Mouse (Mus musculus) cerebellum, adult 11-12 months (tissue): ENCODE data around the gene Ifi27l2a.
"Not testable (repeated sequence)": the region's sequence is repeated elsewhere in the genome, so short reads cannot be mapped to it uniquely, and the experiment has no call there.

ENCODE experiments used
- DNase-seq: peaks from one replicate; pipeline ENCODE4 v3.0.0; 2022

Gene Ifi27l2a

DNA sequence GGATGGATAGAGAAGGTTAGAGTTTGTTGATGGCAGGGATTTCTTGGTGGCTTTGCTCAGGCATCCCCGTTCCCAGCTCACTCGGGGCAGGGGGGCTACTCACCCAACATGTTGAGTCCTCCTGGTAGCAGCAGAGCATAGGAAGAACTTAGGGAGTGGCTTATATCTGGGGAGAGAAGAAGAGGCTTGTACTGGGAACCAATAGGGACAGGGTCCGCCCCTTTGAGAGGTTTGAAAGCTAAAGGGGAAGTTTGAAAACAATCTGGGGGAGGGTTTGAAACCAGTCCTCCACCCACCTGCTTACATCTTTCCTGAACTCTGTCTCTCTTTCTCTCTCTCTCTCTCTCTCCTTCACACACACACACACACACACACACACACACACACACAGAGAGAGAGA is at the start of gene Ifi27l2a:
Gene Ifi27l2a, minus strand, starts transcription at position 157 of the 400 bp plus-strand sequence.
- DNase-seq: no peak

DNA sequence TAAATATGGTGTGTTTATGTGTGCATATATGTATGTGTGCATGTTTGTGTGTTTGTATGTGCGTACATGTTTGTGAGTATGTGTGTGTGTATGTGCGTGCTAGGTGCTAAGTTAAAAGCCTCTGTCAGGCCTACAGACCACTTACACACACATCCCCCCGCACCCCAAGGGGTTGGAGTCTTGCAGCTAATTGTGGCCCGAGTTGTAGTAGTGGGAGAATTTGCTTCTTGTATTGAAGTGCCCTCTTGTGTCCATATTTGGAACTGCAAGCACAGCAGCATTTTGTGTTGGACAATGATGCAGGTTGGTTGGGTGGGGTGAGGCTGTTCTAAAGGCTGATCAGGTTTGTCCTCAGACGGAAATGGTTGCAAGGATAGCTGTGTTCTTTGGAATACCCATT is 49.3 kb upstream of the Ifi27l2a start:
- peak; percentile 60 for DNase-seq

DNA sequence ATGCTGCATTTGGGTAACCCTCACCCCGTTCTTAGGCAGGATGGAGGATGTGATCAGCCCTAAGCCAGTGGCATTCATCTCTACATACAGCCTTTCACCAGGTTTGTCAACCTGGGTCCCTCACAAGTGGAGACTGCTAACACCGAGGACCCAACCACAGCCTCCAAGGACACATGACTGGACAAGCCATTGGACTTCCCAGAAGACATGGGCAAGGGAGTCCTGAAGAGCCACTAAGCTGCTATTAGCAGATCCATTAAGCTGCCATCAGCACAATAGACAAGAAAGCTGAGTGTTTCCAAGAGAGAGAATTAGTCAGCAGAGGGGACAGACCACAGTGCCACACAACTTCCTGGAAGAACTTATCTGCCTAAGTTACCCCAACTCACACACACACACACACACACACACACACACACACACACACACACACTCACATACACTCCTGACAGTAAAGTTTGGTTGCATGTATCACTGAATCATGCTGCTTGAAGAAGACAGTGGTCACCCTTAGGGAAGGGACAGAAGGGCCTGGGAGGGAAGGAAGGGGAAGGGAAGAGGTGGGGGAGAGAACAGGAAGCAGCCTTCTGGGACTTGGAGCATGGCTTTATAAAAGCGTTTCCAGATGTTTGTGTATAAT is 47.7 kb upstream of the Ifi27l2a start:
- no peak for DNase-seq

DNA sequence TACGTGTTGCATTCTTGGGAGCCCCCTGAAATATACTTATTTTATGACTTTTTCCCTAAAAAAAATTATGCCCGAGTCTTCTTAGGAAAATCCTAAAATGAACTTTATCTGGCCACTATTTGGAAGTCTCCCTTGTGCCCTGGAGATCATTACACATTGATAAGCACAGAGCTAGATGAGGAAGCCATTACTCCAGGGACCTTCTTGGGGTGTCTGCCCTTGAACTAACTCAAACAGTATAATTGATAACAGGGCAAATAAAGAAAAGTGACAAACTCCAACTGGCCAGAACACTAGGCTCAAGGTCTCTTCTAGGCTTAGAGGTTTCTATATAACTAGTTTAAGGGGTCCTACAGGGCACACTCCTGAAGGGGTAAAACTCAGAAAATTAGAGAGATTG is 44.3 kb upstream of the Ifi27l2a start:
- DNase-seq: no peak

DNA sequence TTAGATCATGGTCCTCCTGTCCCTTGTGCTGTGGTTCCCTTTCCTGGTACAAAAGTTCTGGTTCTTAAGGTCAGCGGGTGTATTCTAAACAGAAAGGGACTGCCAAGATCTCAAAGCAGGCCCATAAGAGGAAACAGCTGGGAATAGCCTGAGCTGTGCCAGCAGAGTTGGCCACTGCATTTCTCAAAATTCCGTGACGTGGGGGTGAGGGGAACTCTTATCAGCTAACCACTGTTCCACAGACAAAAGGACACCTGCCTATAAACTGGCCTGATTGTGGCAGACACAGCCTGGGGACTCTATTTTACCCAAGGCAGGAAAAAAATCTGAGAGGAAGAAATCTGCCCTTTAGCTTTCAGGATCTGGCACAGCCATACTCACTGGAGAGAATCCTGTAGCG is 43.8 kb upstream of the Ifi27l2a start:
- DNase-seq: no peak

DNA sequence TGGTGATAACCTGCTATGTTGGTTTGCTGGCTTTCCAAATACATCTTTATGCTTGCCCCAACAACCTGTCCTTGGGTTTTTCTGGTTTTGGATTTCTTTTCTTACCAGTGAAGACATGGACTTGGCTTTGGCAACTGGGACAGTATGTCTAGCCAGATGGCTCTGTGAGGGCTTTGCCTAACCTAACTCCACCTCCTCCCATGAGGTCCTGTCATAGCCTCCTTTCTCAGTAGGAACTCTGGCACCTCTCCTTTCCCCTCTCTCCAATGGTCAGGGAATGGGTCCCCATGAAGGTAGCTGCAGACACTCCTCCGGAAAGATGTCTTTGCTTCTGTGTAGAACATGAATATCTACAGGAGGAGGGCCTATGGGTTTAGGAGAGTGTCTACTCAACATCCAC is 43.2 kb upstream of the Ifi27l2a start:
- DNase-seq: peak; percentile 81

DNA sequence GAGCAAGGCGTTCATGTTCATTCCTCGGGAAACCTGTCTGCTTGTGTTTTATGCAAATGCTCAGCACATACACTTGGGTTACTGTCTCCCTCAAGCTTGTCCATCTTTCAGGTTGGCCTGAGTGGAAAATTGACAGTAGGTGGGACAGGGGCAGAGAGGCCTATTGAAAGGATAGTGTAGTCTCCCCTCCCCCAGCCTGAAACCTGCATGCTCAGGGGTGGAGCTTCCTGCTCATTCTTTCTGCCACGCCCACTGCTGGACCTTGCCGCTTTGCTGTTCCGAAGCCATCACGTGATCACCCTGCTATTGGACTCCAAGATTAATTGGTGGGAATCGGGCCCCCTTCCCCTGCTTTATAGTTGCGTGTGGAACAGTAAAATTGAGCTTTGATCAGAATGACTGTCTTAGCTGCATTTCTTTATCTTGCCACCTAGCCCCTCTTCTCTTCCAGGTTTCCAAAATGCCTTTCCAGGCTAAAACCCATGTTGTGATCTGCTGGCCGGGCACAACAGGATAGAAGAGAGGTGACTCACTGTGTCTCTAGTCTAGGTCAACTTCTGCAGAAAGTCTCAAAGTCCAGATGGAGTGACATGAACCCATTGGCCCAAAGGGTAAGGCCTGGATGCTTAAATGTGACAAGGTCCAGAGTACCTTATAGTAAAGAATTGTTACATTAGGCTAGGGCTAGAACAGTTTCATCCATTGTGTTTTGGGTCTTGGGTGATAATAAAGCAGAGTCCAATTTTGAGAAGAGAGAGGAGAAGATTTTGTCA is 40.9 kb upstream of the Ifi27l2a start:
- DNase-seq: not testable (repeated sequence)

DNA sequence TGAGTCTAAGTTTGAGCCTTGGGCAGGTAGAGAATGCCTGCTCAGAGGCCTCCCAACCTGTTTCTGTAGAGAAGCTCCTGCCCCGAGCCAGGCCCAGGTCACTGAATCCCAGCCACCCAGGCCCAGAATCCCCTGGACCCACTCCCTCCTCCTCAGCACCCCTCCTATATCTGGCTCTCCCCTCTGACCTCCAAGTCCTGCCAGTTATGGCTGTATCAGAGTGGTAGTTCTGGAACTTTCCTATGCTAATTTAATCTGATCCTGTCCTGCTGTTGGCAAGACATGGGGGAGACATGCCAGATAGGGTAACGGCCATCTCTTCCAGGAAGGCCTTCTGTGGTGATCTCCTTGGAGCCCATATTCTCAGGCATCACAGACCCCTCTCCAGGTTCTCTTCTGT is 39.3 kb upstream of the Ifi27l2a start:
- no peak for DNase-seq

DNA sequence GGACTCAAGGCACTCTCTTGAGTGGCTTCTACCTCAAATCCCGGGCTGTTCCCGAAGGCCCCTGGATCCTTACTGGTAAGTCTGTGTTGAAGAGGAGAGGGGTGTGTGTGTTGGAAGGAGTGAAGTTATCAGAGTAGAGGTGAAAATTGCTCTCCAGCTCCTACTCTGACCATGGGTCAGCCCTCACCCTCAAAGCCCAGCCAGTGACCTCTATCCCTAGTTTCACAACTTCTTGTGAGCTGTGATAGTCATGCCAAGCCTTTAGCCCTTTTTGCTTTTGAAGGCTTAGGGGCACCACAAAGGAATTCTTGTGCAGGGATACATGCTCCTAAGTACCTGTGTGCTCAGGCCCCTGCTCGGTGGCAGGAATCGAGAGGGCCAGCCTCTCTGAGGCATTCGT is 38.2 kb upstream of the Ifi27l2a start:
- DNase-seq: no peak

DNA sequence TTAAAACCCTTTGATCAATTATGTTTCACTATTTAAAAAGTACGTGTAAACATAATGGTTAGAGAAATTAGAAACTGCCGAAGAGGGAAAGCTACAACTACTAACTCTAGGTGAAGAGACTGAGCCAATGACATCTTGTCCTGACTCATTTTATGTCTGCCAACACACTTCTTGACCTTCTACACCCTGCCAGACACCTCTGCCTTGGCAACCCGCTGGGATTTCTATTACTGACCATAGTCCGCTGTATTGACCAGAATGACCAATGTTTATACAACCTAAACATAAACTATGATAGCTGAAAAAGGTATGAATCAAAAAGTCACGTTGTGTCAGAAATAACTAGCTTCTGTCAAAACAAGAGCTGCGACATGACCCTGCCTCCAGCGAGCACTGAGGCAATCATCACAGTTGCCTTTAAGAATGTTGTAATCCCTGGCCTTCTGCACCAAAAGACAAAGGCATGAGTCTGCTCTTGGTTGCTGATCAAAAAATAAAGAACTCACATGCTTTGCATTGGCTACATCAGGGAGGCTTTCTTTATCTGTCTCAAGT is 34.1 kb upstream of the Ifi27l2a start:
- no peak for DNase-seq

DNA sequence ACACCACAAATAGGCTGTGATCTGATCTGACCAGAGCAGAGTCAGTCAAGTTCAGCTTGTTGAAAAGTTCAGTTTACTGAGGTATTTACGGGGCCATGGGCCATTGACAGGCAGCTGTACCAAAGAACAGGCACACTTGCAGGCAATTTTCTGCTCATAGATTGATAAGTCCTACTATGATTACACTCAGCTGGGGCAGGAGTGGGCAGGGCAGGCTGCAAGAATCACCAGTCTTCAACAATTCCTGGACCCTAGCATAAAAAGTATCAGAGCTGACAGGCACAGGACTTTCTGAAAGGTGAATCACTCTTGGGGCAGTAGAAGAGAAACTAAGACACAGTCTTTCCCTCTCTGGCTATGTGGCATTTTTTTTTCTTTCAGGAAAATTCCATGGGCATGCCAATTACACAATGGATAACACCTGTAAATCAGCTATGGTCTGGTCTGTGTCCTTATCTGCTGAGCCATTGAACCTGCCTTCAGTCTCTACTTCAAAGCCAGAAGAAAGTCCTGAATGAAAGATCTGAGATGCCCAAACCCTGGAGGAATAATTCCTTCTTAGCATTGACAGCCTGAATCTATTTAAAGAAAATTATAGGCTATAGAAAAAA is 33.4 kb upstream of the Ifi27l2a start:
- DNase-seq: no peak

DNA sequence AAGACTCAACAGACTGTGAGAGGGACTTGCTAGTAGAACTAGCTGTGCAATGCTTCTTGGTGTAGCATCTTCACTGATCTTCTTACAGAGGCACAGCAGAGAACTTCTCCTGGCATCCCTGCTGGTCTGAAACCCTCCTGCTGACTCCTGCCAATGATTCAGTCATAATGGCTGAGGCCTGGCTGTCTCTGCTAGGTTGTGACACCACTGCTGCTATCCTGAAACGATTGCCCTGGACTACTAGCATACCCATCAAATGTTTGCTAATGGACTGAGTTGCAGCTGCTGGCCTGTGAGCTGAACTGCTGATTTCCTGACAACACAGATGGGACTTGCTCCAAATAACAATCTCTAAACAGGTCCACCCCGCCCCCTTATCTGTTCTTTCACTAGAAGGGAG is 31.0 kb upstream of the Ifi27l2a start:
- DNase-seq: no peak

DNA sequence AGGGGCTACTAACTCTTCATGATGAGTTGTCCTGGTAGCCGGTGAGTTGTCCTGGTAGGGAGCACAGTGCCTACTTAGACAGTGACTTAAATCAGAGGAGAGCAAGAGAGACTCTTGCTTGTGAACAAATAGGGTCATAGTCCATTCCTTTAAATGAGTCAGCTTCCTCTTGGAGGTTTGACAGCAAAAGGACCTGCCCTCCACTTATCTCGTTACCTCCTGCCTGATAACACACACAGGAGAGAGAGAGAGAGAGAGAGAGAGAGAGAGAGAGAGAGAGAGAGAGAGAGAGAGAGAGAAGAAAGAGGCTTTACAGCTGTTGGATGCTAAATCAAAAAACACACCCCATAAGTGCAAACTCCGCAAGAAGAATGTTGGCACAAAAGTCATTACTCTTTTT is 13.7 kb upstream of the Ifi27l2a start, which contains the start of gene Ifi27l2b:
Gene Ifi27l2b, minus strand, starts transcription at position 84 of the 400 bp plus-strand sequence.
- no peak for DNase-seq

DNA sequence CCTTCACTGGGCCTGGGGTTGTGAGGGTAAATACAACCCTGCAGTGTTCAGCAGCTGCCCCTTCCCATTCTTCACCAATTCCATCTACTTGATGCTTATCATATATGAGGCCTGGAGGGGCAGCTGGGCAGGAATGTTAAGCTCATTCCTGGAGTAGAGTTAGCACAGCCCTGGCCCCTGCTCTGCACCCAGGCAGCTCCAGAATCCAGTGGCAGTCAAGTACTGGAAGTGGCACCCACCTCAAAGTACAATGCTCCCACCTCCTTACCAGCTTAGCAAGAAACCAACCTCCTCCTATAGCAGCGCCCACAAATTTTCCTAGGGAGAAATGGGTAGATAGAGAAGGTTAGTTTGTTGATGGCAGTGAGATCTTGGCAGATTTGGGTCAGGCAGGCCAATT is 13.2 kb upstream of the Ifi27l2a start:
- DNase-seq: not testable (repeated sequence)

DNA sequence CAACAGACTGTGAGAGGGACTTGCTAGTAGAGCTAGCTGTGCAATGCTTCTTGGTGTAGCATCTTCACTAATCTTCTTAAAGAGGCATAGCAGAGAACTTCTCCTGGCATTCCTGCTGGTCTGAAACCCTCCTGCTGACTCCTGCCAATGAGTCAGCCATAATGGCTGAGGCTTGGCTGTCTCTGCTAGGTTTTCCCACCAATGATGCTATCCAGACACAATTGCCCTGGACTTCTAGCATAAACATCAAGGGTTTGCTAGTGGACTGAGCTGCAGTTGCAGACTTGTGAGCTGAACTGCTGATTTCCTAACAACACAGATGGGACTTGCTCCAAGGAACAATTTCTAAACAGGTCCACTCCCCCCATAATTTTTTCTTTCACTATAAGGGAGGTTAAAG is 9.9 kb upstream of the Ifi27l2a start:
- DNase-seq: no peak

DNA sequence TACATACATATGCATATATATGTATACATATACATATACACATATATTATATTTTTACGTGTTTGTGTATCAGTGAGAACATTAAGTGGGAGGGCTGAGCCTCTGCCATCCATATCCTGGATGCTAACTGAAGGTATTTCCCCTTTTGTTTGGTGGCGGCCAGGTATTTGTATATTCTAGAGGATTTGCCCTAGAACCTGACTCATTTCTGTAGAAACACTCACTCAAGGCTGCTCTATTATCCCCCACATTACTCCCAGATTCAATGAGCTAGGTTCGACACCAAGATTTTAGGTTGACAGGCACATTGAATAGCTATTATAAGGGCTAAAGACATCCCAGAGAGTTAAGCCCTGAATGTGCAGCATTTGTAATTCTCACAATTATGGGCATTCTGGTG is 1.6 kb upstream of the Ifi27l2a start:
- no peak for DNase-seq

DNA sequence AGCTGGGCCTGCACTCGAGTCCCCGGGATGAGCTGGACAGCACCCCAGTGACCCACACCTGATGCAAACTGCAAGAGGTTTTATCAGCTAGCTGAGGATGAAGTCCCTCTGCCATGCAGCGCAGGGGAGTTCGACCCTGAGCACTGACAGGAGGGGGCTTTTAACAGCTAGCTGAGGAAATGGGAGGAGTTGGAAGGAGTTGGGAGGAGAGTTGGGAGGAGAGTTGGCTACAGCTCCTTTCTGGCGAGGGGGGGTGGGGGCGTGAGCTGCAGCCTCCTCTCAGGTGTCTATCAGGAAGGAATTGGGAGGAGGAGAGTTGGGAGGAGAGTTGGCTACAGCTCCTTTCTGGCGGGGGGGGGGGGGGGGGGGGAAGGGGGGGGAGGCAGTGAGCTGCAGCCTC is 781 bp upstream of the Ifi27l2a start:
- DNase-seq: not testable (repeated sequence)

DNA sequence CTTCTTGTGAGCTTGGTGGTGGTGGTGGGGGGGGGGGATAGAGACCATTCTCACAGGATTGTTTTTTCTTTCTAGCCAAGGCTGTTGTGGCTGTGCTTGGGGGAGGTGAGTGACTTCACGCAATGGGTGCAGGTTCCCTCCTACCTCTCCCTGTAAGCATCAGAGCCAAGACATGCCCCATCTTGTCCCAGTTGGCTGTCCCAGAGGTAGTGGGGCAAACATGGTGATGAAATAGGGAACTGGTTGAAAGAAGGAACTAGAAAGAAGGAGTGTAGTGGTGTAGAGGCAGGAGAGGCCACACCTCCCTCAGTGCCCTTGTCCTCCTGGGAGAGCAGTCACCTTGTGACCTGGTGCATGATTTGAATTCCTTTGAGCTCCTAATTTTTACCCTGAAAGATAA is 5.9 kb downstream of the Ifi27l2a start:
- DNase-seq: no peak

DNA sequence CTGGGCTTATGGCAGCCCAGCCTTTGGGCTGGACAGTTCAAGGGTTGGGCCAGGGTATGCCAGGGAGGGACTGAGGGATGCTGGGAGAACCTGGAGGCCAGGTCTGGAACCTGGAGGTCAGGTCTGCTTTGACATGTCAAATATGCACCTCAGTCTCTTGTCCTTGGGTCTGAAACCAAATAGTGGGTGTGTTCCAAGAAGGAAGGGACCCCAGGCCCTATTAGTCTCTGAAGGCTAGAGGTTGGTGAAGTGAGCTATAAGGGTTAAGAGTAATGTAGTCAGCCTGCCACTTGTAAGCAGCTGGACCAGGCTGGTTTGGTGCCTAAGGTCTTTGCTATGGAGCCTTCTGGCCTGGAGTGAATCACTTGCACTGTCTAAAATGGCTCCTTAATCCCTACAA is 8.6 kb downstream of the Ifi27l2a start:
- no peak for DNase-seq

DNA sequence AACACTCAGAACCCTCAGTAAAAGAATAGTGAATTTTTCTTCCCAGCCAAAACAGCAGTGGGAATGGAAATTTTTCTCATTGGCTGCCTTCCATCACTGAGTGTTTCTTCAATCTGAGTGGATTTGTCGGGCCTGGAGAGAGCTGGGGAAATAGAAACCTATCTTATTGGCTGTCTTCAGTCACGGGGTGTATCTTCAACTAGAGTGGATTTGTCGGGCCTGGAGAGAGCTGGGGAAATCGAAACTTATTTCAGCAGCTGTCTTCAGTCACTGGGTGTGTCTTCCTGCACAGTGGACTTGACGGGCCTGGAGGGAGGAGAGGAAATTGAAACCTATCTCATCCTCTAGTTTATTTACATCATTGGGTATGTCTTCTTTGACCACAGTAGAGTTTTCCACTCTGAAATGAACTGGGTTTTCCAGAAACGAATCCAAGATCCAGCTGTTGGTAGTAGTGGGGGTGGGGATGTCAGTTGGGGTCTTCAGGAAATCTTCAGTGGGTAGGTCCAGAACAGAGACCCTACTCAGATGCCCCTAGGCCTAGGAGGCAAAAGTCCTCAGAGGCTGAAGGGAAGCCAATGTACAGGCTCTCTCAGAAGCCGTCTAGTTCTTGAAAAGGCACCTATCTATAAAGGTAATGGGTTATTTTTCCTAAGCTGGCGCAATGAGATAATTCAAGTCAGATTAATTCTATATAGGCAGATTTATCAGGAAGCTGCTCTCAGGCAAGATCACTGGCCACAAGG is 9.3 kb downstream of the Ifi27l2a start, which contains the start of gene Ifi27:
Gene Ifi27, plus strand, starts transcription at position 226 of the 746 bp plus-strand sequence.
- DNase-seq: no peak

DNA sequence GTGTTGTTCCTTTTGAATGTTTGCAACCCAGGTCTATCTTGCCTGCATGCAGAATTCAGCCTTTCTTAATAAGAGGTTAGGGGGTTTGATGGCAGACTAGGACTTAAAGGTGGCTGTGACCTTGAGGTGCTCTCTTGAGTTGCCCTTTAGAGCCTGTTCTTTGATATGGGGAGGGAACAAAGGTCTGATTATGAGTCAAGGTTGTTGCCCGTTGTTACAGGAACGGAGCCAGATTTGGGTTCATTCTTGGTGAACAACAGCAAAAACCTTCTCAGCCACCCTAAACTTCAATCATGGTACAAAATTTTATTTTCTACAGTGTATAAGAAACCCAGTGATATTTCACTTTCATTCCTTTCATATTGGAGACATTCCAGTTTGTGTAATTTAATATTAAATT is 10.1 kb downstream of the Ifi27l2a start:
- DNase-seq: no peak

DNA sequence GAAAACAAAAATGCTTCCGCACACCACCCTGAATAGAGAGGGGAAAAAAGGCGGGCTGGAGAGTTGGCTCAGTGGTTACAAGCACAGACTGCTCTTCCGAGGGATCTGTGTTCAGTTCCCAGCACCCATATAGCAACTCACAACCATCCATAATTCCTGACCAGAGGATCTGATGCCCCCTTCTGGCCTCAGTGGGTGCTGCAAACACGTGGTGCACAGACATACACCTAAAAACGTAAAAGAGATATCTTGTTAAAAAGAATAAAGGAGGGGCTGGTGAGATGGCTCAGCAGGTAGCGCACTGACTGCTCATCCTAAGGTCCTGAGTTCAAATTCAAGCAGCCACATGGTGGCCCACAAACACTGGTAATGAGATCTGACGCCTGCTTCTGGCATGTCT is 16.8 kb downstream of the Ifi27l2a start:
- peak; percentile 63 for DNase-seq
